Mouse (Mus musculus) midbrain, embryonic 15.5 days (tissue): Measurements from ENCODE around the gene Il17rd. TPM values are rescaled to one million over a fixed set of nuclear protein-coding genes. Genes with fewer than 3 reads are reported as not detected.
A peak's percentile ranks its signal among the peaks of the same experiment; 100 is the strongest.

Experiments
- ATAC-seq: fragments of 200-750 bp; cut with Nextera tagmentation; replicated peaks from 2 replicates; pipeline ENCODE4 v1.8.0; 2017; ENCODE audit warnings: moderate TSS enrichment
- H3K27ac ChIP-seq: fragments of 300-500 bp; sonication (generic); 2 replicates; pipeline ENCODE4 v1.5.1; 2015; ENCODE audit warnings: mild to moderate bottlenecking, inconsistent platforms
- H3K27me3 ChIP-seq: fragments of 300-500 bp; sonication (generic); replicated peaks from 2 replicates; pipeline ENCODE4 v1.6.1; 2015; ENCODE audit warnings: inconsistent platforms
- H3K36me3 ChIP-seq: fragments of 300-500 bp; sonication (generic); replicated peaks from 2 replicates; pipeline ENCODE4 v1.6.1; 2015; ENCODE audit warnings: inconsistent platforms
- H3K4me1 ChIP-seq: fragments of 300-500 bp; sonication (generic); 2 replicates; pipeline ENCODE4 v1.6.1; 2015; ENCODE audit warnings: inconsistent platforms
- H3K4me2 ChIP-seq: fragments of 300-500 bp; sonication (generic); 2 replicates; pipeline ENCODE4 v1.6.1; 2015; ENCODE audit warnings: inconsistent platforms, mild to moderate bottlenecking, moderate library complexity
- H3K4me3 ChIP-seq: fragments of 300-500 bp; sonication (generic); 2 replicates; pipeline ENCODE4 v1.5.1; 2015; ENCODE audit warnings: mild to moderate bottlenecking, inconsistent platforms
- H3K9ac ChIP-seq: fragments of 300-500 bp; sonication (generic); 2 replicates; pipeline ENCODE4 v1.6.1; 2015; ENCODE audit warnings: mild to moderate bottlenecking, inconsistent platforms
- H3K9me3 ChIP-seq: fragments of 300-500 bp; sonication (generic); 2 replicates; pipeline ENCODE4 v1.6.1; 2016; ENCODE audit warnings: inconsistent platforms
- WGBS: fragments of 180-500 bp; shearing (Covaris S2); methylation state at CpG from one replicate; pipeline ENCODE4 v1.1.7; 2015; ENCODE audit warnings: mixed read lengths; 5-methylcytosine and 5-hydroxymethylcytosine counted together
- polyA plus RNA-seq: library from polyadenylated mRNA; unstranded; fragments of >200 nt; fragmentation: Nextera tagmentation; extraction: Ambion mirVana; gene quantifications from 2 replicates; pipeline ENCODE4 v1.2.1, GENCODE M21; 2015

Gene Il17rd
- polyA plus RNA-seq = 2.2 and 2.3 TPM in 2 replicates

DNA sequence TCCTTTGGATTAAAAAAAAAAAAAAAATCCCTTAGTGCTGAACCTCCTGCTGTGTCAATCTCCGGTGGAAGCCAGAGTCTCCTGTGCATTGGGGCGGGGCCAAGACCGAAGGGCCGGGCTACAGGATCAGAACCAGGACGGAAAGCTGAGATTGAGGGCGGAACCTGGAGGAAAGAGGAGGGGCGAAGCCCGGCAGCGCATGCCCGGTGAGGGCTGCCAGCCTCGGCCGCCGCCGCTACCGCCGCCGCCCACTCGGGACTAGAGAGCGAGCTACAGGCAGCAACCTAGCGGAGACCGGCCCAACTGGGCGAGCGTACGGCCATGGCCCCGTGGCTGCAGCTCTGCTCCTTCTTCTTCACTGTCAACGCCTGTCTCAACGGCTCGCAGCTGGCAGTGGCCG is at the start of gene Il17rd:
Gene Il17rd, plus strand, starts transcription at position 159 of the 400 bp plus-strand sequence.
- peak; percentile 95 for ATAC-seq
- Histone ChIP-seq H3K9me3 (no peaks in the 10 kb centered on the region), H3K36me3 (no peaks in the 10 kb centered on the region), H3K27me3 (peaks cover 16% of the 10 kb centered on the region), H3K4me3 (peak within 1 kb of the TSS; percentile 89), H3K4me2 (peak within 1 kb of the TSS; percentile 99), H3K9ac (peak within 1 kb of the TSS; percentile 61), H3K27ac (peak within 1 kb of the TSS; percentile 62; the same call in 1 of the 2 replicates), H3K4me1 (peaks cover 14% of the 10 kb centered on the region)
- 0% methylated on average over 29 of the region's 29 CpGs for WGBS

DNA sequence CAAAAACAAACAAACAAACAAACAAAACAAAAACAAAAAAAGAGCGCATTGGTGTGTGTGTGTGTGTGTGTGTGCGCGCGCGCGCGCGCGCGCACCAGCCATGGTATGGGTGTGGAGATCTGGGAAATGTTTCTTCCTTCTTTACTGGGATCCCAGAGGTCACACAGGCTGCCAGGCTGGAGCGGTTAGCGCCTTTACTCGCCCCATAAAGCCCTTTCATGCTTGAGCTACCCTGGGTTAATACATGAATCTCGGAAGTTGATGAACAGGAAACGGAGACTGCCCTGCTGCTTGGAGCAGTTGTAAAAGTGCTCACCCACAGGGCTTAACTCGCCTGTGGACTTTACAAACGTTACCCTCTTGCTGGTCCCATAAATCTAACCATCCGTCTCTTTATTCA is 47.1 kb upstream of the Il17rd start:
- Histone ChIP-seq H3K36me3 (no peaks in the 10 kb centered on the region), H3K27me3 (no peaks in the 10 kb centered on the region), H3K9ac (no peak overlapping the region), H3K4me1 (0 out of 2 replicates have a peak, but pooled peaks cover 5% of the 10 kb centered on the region), H3K9me3 (no peaks in the 10 kb centered on the region), H3K4me2 (no peak overlapping the region), H3K4me3 (no peak overlapping the region), H3K27ac (no peak overlapping the region)
- ATAC-seq = no peak
- 63% methylated on average over 18 of the region's 18 CpGs for WGBS

DNA sequence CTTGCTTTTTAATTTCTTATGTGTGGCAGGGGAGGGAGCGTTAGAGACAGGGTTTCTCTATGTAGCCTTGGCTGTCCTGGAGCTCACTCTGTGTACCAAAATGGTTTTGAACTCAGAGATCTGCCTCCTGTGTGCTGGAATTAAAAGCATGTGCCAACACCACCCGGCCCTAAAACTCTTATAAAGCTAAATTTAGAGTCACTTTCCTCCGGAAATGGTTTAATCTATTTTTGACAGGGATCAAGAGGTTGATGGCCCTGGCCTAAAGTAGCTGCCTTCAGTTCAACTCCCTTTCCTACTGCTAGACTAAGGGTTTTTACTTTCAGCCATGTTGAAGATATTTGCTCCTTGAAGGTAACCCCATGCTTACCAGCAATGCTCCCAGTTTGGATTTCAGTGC is 45.3 kb upstream of the Il17rd start:
- 76% methylated on average over 3 of the region's 3 CpGs for WGBS
- no peak for ATAC-seq
- Histone ChIP-seq H3K9me3 (no peaks in the 10 kb centered on the region), H3K4me1 (0 out of 2 replicates have a peak, but pooled peaks cover 5% of the 10 kb centered on the region), H3K36me3 (no peaks in the 10 kb centered on the region), H3K27ac (no peak overlapping the region), H3K4me3 (no peak overlapping the region), H3K9ac (no peak overlapping the region), H3K27me3 (no peaks in the 10 kb centered on the region), H3K4me2 (no peak overlapping the region)

DNA sequence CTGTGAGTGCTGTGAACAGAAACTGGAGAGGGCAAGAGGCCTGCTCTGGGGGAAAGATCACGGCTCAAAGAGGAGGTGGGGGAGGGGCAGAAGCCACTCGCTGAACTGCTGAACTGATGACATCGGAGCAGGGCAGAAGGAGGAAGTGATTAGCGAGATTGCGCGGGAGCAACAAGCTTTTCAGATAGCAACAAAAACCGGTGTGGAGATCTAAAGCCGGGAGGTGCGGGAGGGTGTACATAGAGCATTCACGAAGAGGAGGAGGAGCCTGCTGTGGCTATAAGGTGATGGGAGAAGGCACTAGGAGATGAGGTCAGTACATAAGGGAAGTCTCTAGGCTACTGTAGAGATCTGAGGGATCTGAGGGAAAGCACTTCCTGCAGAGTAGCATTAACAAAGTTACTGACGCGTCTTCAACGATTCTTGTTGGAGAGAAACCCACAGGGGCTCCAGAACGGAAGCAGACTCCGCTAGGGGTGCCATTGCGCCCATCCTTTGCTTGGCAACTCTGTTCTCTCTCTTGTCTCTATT is 44.5 kb upstream of the Il17rd start, which contains the start of gene Hesx1:
Gene Hesx1, plus strand, starts transcription at position 206 of the 531 bp plus-strand sequence.
- Histone ChIP-seq H3K27ac (no peak within 1 kb of the TSS), H3K4me2 (peak within 1 kb of the TSS; percentile 51), H3K4me3 (peak within 1 kb of the TSS; percentile 33), H3K36me3 (no peaks in the 10 kb centered on the region), H3K4me1 (0 out of 2 replicates have a peak, but pooled peaks cover 5% of the 10 kb centered on the region), H3K27me3 (no peaks in the 10 kb centered on the region), H3K9me3 (no peaks in the 10 kb centered on the region), H3K9ac (no peak within 1 kb of the TSS)
- ATAC-seq = no peak
- WGBS = 12% methylated on average over 16 of the region's 16 CpGs

DNA sequence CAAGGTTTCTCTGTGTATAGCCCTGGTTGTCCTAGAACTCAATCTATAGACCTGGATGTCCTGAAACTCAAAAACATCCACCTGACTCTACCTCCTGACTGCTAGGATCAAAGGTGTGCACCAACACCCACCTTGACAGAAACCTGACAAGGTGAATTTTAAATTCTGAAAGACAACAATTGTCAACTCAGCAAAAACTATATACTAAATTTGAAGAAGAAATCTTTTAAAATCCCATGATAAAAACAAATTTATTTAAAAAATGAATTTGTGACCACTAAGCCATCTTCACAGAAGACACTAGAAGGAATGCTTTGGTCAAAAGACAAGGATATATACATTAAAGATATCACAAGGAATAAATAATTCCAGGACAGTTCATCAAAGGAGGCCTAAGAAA is 42.5 kb upstream of the Il17rd start:
- no peak for ATAC-seq
- H3K4me3 ChIP-seq = no peak overlapping the region
- H3K27me3 ChIP-seq = no peaks in the 10 kb centered on the region; the same call in 1 of the 2 replicates
- no peak overlapping the region for H3K9ac ChIP-seq
- no peaks in the 10 kb centered on the region for H3K36me3 ChIP-seq
- H3K4me2 ChIP-seq = no peak overlapping the region
- peaks cover 10% of the 10 kb centered on the region; the same call in 1 of the 2 replicates for H3K4me1 ChIP-seq
- H3K9me3 ChIP-seq = no peaks in the 10 kb centered on the region
- H3K27ac ChIP-seq = no peak overlapping the region

DNA sequence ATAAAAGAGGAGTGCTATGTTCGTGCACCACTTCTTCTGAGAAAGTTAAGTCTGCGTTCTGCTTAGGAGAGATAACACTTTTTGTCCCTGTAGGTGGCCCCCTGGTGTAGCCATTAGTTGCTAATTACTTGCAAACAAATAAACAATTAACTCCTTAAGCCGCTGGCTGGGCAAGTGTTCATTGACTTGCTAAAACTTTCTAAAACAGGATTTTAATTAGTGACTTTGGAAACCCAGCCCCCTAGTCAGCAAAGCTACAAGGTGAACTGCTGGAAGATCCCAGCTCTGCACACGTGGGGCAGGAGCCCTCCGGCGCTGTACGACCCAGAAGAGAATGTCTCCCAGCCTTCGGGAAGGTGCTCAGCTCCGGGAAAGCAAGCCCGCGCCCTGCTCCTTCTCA is 38.4 kb upstream of the Il17rd start:
- no peak overlapping the region for H3K4me2 ChIP-seq

DNA sequence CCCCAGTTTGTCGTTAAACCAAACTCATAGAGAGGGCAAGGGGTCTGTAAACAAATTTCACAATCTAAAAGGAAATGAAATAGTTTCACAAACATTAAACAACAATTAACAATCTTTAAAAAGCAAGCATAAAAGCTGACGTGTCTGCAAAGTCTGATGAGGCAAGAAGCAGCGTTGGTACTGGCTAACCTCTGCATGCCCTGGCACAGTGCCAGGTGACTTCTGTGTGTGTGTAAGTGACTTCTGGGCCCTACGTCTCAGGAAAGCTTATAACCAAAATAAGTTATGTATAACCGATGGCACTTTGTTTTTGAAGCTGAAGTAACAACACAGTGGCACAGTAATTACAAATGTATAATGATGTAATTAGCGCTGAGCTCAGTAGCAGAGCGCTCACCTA is 33.8 kb upstream of the Il17rd start:
- Histone ChIP-seq H3K36me3 (no peaks in the 10 kb centered on the region), H3K4me1 (peaks cover 5% of the 10 kb centered on the region; the same call in 1 of the 2 replicates), H3K4me3 (no peak overlapping the region), H3K27me3 (no peaks in the 10 kb centered on the region; the same call in 1 of the 2 replicates), H3K4me2 (no peak overlapping the region), H3K9me3 (no peaks in the 10 kb centered on the region), H3K9ac (no peak overlapping the region), H3K27ac (no peak overlapping the region)
- WGBS = 71% methylated on average over 7 of the region's 7 CpGs
- no peak for ATAC-seq

More for the DNA sequence above, 38.4 kb upstream of the Il17rd start:
- 3% methylated on average over 11 of the region's 11 CpGs for WGBS
- Histone ChIP-seq H3K27me3 (no peaks in the 10 kb centered on the region; the same call in 1 of the 2 replicates), H3K27ac (no peak overlapping the region), H3K4me3 (no peak overlapping the region), H3K9me3 (no peaks in the 10 kb centered on the region), H3K36me3 (no peaks in the 10 kb centered on the region), H3K9ac (no peak overlapping the region), H3K4me1 (peaks cover 5% of the 10 kb centered on the region; the same call in 1 of the 2 replicates)
- ATAC-seq = no peak

DNA sequence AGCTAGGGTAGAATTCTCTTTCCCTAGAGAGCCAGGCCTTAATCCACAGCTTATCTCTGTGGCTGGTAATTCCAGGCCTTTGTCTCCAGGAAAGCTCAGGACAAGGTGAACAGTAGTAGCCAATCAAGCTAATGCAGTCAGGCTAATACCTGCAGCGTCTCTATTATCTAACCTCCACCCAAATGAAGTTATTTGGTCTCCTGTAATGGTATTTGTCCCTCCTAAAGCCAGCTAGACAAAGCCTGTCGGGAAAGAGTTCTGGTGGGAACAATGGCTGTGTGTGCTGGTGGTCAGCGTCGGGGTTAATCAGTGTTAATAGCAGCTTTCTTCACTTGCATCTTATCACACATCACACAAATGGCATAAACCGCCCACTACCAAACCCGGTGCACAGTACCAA is 32.8 kb upstream of the Il17rd start:
- Histone ChIP-seq H3K4me3 (no peak overlapping the region), H3K36me3 (no peaks in the 10 kb centered on the region), H3K4me1 (no peaks in the 10 kb centered on the region), H3K27me3 (no peaks in the 10 kb centered on the region; the same call in 1 of the 2 replicates), H3K27ac (no peak overlapping the region), H3K4me2 (no peak overlapping the region), H3K9ac (no peak overlapping the region), H3K9me3 (no peaks in the 10 kb centered on the region)
- ATAC-seq = no peak
- 6% methylated on average over 6 of the region's 6 CpGs for WGBS

DNA sequence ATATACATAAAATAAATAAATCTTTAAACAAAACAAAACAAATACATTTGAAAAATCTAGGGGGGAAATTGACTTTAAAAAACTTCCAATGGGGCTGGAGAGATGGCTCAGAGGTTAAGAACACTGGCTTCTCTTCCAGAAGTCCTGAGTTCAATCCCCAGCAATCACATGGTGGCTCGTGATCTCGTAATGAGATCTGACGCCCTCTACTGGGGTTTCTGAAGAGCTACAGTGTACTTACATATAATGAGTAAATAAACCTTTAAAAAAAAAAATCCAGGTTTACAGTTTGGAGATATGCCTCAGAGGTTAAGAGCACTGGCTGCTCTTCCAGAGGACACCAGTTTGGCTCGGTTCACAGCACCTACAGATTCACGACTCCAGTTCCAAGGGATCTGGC is 27.2 kb upstream of the Il17rd start:
- Histone ChIP-seq H3K27me3 (no peaks in the 10 kb centered on the region), H3K36me3 (no peaks in the 10 kb centered on the region), H3K27ac (no peak overlapping the region), H3K9ac (no peak overlapping the region), H3K4me2 (no peak overlapping the region), H3K9me3 (no peaks in the 10 kb centered on the region), H3K4me1 (no peaks in the 10 kb centered on the region), H3K4me3 (no peak overlapping the region)
- ATAC-seq = no peak
- 81% methylated on average over 5 of the region's 5 CpGs for WGBS

DNA sequence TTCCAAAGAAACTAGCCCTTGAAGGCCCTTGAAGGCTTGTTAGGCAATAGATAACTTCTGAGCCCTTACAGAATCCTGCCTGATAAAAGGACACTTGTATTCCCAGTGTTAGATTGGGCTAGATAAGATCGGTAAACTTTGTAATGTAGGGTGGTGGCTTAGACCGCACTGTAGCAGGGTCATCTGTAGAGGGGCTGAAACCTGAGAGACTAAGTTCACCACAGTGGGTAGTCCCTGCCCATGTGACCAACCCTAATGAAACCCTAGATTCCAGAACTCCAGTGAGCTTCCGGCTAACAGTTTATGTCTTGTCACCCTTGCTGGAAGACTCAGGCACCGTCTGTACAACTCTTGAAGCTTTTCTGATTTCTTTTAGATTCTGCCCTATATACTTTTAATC is 25.1 kb upstream of the Il17rd start:
- no peak overlapping the region for H3K27ac ChIP-seq
- H3K4me1 ChIP-seq = no peaks in the 10 kb centered on the region
- no peaks in the 10 kb centered on the region for H3K9me3 ChIP-seq
- no peaks in the 10 kb centered on the region for H3K36me3 ChIP-seq
- WGBS = 82% methylated on average over 4 of the region's 4 CpGs
- no peak overlapping the region for H3K9ac ChIP-seq
- H3K27me3 ChIP-seq = no peaks in the 10 kb centered on the region
- no peak overlapping the region for H3K4me3 ChIP-seq
- no peak for ATAC-seq
- no peak overlapping the region for H3K4me2 ChIP-seq

DNA sequence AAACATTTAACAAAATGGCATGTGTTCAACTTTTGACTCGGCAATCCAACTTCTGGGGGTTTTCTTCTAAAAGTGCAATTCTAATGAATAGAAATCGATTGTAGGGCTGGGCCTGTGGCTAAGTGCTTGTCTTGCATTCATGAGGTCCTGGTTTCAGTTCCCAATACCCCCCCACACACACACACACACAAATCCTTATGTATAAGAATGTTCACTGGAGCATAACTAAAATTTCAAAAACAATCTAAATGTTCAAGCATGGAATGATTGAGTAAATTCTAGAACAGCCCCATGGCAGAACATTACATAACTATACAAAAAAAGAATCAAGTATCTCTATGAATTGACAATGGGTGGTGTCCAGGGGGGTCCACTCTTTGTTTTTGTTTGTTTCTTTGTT is 20.8 kb upstream of the Il17rd start:
- no peaks in the 10 kb centered on the region for H3K27me3 ChIP-seq
- H3K9me3 ChIP-seq = no peaks in the 10 kb centered on the region
- no peak for ATAC-seq
- H3K4me3 ChIP-seq = no peak overlapping the region
- 90% methylated on average over 2 of the region's 2 CpGs for WGBS
- H3K9ac ChIP-seq = no peak overlapping the region
- H3K36me3 ChIP-seq = no peaks in the 10 kb centered on the region
- no peak overlapping the region for H3K4me2 ChIP-seq
- H3K4me1 ChIP-seq = no peaks in the 10 kb centered on the region
- no peak overlapping the region for H3K27ac ChIP-seq

DNA sequence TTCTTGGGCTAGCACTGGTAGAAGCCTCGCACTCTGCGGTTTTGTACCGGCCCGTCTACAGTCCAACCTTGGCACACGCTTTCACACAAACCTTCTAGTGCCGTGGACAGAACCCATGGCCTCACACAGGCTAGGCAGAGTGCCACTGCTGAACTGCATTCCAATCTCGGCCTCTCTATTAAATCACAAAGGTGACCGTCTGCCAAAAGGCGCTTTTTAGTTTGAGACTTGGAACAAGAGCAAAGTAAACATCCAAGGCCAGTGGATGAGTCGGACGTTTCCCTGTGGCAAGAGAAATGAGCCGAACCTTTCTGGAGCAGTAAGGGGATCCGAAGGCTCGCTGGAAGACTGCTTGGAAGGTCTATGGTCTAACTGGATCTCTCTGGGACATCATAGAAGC is 18.9 kb upstream of the Il17rd start:
- no peak for ATAC-seq
- no peaks in the 10 kb centered on the region for H3K36me3 ChIP-seq
- H3K9me3 ChIP-seq = no peaks in the 10 kb centered on the region
- H3K4me1 ChIP-seq = no peaks in the 10 kb centered on the region
- H3K27me3 ChIP-seq = no peaks in the 10 kb centered on the region
- WGBS = 87% methylated on average over 14 of the region's 14 CpGs
- no peak overlapping the region for H3K9ac ChIP-seq
- H3K4me2 ChIP-seq = no peak overlapping the region
- H3K4me3 ChIP-seq = no peak overlapping the region
- H3K27ac ChIP-seq = no peak overlapping the region

DNA sequence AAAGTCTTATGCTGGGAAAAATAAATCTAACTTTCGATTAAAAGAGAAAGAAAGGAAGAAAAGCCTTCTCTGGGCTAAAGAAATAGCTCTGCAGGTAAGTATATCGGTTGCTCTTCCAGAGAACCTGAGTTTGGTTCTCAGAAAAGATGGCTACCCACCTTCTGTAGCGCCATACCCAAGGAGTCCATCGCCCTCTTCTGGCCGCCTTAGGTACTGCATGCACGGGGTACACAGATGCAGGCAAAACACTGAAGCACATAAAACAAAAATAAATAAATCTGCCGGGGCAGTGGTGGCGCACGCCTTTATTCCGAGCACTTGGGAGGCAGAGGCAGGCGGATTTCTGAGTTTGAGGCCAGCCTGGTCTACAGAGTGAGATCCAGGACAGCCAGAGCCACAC is 15.9 kb upstream of the Il17rd start:
- ATAC-seq = no peak
- Histone ChIP-seq H3K36me3 (no peaks in the 10 kb centered on the region), H3K9ac (no peak overlapping the region), H3K27me3 (no peaks in the 10 kb centered on the region), H3K4me2 (no peak overlapping the region), H3K9me3 (no peaks in the 10 kb centered on the region), H3K27ac (no peak overlapping the region), H3K4me3 (no peak overlapping the region), H3K4me1 (no peaks in the 10 kb centered on the region)
- WGBS = 45% methylated on average over 11 of the region's 11 CpGs
